Mouse (Mus musculus): ENCODE measurements around the gene Agtr1a. TPM values are rescaled to one million over a fixed set of nuclear protein-coding genes. Genes with fewer than 3 reads are reported as not detected.
A peak's percentile ranks its signal among the peaks of the same experiment; 100 is the strongest.

Gene Agtr1a
- total RNA-seq, 1 experiment from 2014 or later, result 2.8 TPM

DNA sequence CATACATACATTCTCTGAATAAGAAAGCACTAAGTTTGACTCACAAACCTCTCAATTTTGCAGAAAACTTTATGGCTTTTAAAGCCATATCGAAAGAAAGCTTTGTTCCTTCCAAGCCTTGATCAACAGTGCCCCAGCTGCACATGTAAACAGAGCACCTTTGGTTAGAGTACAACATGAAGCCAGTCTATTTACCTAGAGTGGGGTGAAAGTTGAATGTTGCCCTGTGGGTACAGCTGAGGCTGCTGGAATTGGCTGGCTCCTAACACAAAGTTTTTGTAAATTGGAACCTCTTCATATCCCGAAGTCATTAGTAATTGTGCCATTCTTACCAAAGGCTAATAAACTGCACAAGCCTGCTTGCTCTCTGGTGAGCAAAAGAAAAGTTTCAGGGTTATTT, 19.7 kb downstream of the Agtr1a start:
- ATAC-seq (replicated peaks in 1 of 2; ENCODE audit: insufficient read depth in 1 of 2, low FRiP score in 2 of 2, low TSS enrichment in 1 of 2, low read depth in 1 of 2, poor library complexity in 2 of 2, severe bottlenecking in 2 of 2), result no peak

GRCm38 (mm10) chr13:30358456-30359168, 22.4 kb downstream of the Agtr1a start:
- ATAC-seq (replicated peaks in 1 of 2; ENCODE audit: insufficient read depth in 1 of 2, low FRiP score in 2 of 2, low TSS enrichment in 1 of 2, low read depth in 1 of 2, poor library complexity in 2 of 2, severe bottlenecking in 2 of 2), result peak; percentile 32; a peak in 1 of 4 replicates

GRCm38 (mm10) chr13:30359886-30360285, 23.6 kb downstream of the Agtr1a start:
- no peak for ATAC-seq (replicated peaks in 1 of 2; ENCODE audit: insufficient read depth in 1 of 2, low FRiP score in 2 of 2, low TSS enrichment in 1 of 2, low read depth in 1 of 2, poor library complexity in 2 of 2, severe bottlenecking in 2 of 2)

GRCm38 (mm10) chr13:30361002-30361401, 24.8 kb downstream of the Agtr1a start:
- ATAC-seq (replicated peaks in 1 of 2; ENCODE audit: insufficient read depth in 1 of 2, low FRiP score in 2 of 2, low TSS enrichment in 1 of 2, low read depth in 1 of 2, poor library complexity in 2 of 2, severe bottlenecking in 2 of 2), result no peak

GRCm38 (mm10) chr13:30362048-30362447, 25.8 kb downstream of the Agtr1a start:
- no peak for ATAC-seq (replicated peaks in 1 of 2; ENCODE audit: insufficient read depth in 1 of 2, low FRiP score in 2 of 2, low TSS enrichment in 1 of 2, low read depth in 1 of 2, poor library complexity in 2 of 2, severe bottlenecking in 2 of 2)

DNA sequence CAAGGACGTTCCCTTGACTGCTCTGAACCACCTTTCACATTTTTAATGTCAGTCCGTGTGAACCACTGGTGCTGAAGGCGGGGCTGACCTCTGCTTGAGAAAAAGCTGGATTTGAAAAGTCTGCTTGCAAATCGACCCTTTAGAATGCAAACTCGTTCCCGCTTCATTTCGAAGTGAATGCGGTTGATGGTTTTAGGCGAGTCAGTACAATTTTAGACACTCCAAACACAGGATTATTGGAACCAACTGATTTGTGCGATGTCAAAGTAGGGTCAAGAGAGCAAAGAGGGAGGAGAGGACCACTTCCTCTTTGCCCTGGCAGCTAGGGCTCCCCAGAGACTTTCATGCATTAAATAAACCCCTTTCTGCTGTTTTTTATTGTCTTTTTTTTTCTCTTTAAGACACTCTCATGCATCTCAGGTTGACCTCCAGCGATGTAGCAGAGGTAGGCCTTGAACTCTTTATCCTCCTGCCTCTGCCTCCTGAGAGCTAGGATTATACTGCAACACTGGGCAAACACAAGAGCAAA, 27.9 kb downstream of the Agtr1a start:
- no peak for ATAC-seq (replicated peaks in 1 of 2; ENCODE audit: insufficient read depth in 1 of 2, low FRiP score in 2 of 2, low TSS enrichment in 1 of 2, low read depth in 1 of 2, poor library complexity in 2 of 2, severe bottlenecking in 2 of 2)

DNA sequence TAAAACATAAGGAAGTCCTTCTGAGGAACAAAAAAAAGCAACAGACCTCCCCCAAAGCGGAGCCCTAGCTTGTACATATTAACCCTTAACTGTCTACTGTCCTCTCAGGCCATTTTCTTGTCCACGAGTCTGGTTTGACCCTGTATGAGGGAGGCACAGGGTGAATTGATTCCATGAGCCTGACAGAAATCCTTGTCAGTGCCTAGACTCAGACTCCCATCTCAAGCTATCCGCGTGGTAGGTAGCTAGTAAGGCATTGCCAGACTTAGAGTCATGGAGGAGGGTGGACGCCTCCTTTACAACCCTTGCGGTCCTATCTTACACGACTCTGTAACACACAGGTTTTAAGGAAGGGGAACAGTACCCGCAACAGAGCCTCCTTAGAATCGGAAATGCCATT, 28.5 kb downstream of the Agtr1a start:
- ATAC-seq (replicated peaks in 1 of 2; ENCODE audit: insufficient read depth in 1 of 2, low FRiP score in 2 of 2, low TSS enrichment in 1 of 2, low read depth in 1 of 2, poor library complexity in 2 of 2, severe bottlenecking in 2 of 2), result no peak

DNA sequence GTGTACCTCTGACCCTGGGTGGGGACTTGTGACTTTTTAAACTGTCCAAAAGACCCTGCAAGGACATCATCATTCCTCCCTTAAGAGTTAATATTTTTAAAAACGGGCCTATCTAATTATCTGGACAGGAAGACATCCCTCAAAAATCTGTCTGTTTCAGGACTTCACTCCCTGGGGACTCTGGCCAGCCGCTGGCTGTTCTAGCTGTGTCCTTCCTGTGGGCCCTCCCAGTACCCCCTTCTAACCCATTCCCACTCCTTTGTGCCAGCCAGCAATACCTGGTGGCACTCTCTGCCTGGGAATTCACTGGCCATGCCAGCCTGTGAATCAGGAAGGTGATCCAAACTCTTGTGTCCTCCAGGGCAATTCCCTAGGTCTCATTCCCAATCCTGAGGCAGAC, 29.1 kb downstream of the Agtr1a start:
- ATAC-seq (replicated peaks in 1 of 2; ENCODE audit: insufficient read depth in 1 of 2, low FRiP score in 2 of 2, low TSS enrichment in 1 of 2, low read depth in 1 of 2, poor library complexity in 2 of 2, severe bottlenecking in 2 of 2), result no peak

DNA sequence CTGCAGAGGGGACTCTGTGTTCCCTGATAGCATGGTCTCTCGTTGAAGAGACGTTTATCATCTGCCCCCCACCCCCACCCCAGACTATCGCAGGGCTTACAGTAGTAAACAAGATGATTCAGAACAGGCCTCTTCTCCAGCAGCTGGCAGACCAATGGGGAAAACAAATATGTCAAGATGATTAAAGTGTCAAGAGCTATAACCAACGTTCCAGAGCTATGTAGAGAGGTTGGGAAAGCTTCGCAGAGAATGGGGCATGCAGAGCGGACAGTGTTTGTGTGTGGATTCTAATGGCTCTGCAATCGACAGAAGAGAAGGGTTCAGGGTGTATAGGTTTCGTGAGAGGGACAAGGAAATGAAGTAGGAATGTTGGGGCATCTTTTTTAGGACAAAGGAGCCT, 31.9 kb downstream of the Agtr1a start:
- ATAC-seq (replicated peaks in 1 of 2; ENCODE audit: insufficient read depth in 1 of 2, low FRiP score in 2 of 2, low TSS enrichment in 1 of 2, low read depth in 1 of 2, poor library complexity in 2 of 2, severe bottlenecking in 2 of 2), result no peak

DNA sequence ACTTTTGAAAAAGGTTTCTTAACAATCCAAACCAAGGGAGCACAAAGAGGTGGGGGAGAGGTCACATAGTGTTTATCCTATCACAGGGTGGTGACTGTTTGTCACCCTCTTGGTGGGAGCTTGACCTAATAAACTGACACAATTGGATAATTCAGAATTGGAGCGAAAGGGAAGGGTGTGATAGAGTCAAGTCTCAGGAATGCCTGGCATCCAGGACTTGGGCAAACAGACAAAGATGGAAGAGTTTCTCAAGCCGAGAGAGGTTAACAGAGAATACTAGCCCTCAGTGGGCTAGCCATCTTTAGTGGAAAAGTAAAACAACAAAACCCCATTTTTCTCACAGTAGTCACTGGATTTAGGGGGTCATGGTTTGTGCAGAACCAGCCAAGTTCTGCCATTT, 32.5 kb downstream of the Agtr1a start:
- no peak for ATAC-seq (replicated peaks in 1 of 2; ENCODE audit: insufficient read depth in 1 of 2, low FRiP score in 2 of 2, low TSS enrichment in 1 of 2, low read depth in 1 of 2, poor library complexity in 2 of 2, severe bottlenecking in 2 of 2)

DNA sequence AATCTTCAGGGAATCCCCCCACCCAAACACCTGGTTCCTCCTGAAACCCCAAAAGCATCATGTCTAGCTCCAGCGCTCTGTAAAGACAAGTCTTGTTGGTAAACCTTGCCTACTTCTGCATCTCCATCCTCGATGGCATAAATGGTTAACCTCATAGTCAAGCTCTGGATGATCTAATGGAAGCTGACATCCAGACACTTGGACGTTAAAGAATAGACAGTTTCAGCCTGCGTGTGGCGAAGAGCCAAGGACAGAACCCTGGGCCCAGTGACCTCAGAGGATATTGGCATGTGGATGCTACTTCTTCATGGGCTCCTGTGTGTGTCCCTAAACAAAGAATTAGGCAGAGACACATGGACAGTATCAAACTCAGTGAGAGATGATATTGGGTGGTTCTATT, 42.6 kb downstream of the Agtr1a start:
- no peak for ATAC-seq (replicated peaks in 1 of 2; ENCODE audit: insufficient read depth in 1 of 2, low FRiP score in 2 of 2, low TSS enrichment in 1 of 2, low read depth in 1 of 2, poor library complexity in 2 of 2, severe bottlenecking in 2 of 2)

- ATAC-seq (replicated peaks in 1 of 2; ENCODE audit: insufficient read depth in 1 of 2, low FRiP score in 2 of 2, low TSS enrichment in 1 of 2, low read depth in 1 of 2, poor library complexity in 2 of 2, severe bottlenecking in 2 of 2), result no peak
Measured at GRCm38 (mm10) chr13:30385183-30385582, 48.9 kb downstream of the Agtr1a start.

- ATAC-seq (replicated peaks in 1 of 2; ENCODE audit: insufficient read depth in 1 of 2, low FRiP score in 2 of 2, low TSS enrichment in 1 of 2, low read depth in 1 of 2, poor library complexity in 2 of 2, severe bottlenecking in 2 of 2), result no peak
Measured at GRCm38 (mm10) chr13:30394123-30394522, 57.9 kb downstream of the Agtr1a start.

DNA sequence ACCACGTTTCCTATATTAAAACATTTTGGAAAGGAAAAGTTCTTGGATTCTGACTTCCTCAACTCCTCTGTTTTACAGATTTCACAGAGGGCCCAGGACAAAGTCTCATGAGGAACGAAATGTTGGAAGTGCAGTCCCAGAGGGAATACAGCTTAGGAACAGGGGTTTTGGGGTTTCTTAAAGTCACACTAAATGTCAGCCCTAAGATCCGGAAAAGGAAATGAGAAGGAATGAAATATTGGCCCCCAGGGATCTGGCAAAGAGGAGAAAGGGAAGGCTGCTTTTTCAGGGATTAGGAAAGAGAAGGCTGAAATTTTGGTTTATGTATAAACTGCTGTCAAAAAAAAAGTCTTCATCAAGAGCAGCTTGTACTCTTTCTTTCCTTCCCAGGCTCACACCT, 60.2 kb downstream of the Agtr1a start:
- no peak for ATAC-seq (replicated peaks in 1 of 2; ENCODE audit: insufficient read depth in 1 of 2, low FRiP score in 2 of 2, low TSS enrichment in 1 of 2, low read depth in 1 of 2, poor library complexity in 2 of 2, severe bottlenecking in 2 of 2)

DNA sequence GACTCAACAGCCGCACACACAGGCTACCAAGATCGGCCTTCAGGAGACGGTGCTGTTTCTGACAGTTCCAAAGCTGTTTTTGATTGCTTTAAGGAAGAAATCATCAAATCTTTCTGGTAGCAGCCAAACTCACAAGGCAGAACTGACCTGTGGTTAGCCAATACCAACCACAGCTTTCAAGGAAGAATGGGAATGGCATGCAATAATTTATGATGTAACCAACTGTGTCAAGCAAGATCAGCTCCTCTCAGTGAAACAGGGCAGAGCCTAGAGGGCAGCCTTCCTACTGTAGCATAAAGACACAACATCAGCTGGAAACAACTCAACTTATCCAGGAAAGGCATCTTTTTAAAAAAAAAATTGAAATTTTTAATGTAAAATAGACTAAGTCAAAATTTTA, 62.6 kb downstream of the Agtr1a start:
- ATAC-seq (replicated peaks in 1 of 2; ENCODE audit: insufficient read depth in 1 of 2, low FRiP score in 2 of 2, low TSS enrichment in 1 of 2, low read depth in 1 of 2, poor library complexity in 2 of 2, severe bottlenecking in 2 of 2), result no peak

DNA sequence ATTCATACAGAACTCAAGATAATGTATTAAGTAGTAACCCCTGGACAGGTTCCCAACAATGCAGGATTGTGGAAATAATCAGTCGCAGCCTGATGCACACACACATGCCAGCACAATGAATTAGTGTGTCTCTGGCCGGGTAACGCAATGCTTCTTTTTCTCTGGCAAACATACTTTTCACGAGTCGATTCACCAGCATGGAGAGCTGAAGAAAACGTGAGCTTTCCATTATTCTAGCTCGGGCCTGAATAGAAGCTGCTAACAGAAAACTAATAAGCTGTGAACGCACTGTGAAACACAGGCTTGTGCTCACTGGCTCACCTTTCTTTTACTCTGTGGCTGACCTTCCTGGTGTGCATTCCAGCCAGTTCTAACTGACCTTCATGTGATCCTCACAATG, 64.4 kb downstream of the Agtr1a start:
- no peak for ATAC-seq (replicated peaks in 1 of 2; ENCODE audit: insufficient read depth in 1 of 2, low FRiP score in 2 of 2, low TSS enrichment in 1 of 2, low read depth in 1 of 2, poor library complexity in 2 of 2, severe bottlenecking in 2 of 2)

DNA sequence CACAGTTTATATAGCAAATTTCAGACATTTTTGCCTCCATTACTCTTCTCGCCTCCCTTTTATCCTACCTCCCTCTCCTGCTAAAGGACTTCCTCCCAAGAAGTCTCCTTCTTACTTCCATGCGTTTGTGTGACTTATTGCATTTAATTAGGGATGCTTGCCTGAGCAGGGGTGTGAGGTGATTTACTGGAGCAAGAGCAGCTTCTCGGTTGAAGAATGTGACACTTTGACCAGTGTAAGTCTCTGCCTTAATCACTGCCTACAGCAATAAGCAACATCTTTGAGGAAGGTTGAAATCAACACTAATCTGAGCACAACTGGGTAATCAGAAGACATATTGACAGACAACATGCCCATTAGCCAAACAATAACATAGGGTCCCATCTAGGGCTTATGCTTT, 67.6 kb downstream of the Agtr1a start:
- ATAC-seq (replicated peaks in 1 of 2; ENCODE audit: insufficient read depth in 1 of 2, low FRiP score in 2 of 2, low TSS enrichment in 1 of 2, low read depth in 1 of 2, poor library complexity in 2 of 2, severe bottlenecking in 2 of 2), result no peak

- ATAC-seq (replicated peaks in 1 of 2; ENCODE audit: insufficient read depth in 1 of 2, low FRiP score in 2 of 2, low TSS enrichment in 1 of 2, low read depth in 1 of 2, poor library complexity in 2 of 2, severe bottlenecking in 2 of 2), result no peak
Measured at GRCm38 (mm10) chr13:30418611-30419010, 82.4 kb downstream of the Agtr1a start.

GRCm38 (mm10) chr13:30427008-30427407, 90.8 kb downstream of the Agtr1a start:
- no peak for ATAC-seq (replicated peaks in 1 of 2; ENCODE audit: insufficient read depth in 1 of 2, low FRiP score in 2 of 2, low TSS enrichment in 1 of 2, low read depth in 1 of 2, poor library complexity in 2 of 2, severe bottlenecking in 2 of 2)

All from hematopoietic stem cell, adult 5-6 weeks (primary cell).